Mouse (Mus musculus) embryonic fibroblast, embryonic 13.5 days (primary cell): ENCODE measurements around the gene Abca1.

Experiments used
- CTCF ChIP-seq: IDR thresholded peaks from 2 replicates; pipeline ENCODE4 v1.5.1; 2011; ENCODE audit warnings: mild to moderate bottlenecking, control low read depth, low read length, moderate library complexity, borderline replicate concordance; ENCODE audit not compliant: insufficient read depth
- POLR2A ChIP-seq: IDR thresholded peaks from 2 replicates; pipeline ENCODE4 v1.6.1; 2011; ENCODE audit warnings: low read depth, mild to moderate bottlenecking, control low read depth, low read length, moderate library complexity

DNA sequence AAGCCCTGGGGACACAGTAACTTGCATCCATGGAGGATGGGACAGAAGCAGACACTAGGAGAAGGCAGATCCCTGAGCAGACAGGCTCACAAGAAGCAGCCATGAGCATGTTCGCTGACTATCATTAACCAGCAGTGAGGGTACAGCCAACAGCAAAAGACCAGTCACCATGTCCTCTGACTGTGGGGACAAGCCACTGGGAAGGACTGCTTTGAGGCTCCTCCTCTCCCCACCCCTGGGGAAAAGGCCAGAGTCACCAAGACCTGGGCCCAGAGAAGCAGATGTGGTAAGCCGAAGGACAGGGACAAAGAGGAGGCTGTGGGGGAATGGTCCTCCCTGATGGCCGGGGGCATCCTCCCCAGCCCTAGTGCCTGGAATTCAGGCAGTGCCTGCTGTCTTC is 37.4 kb downstream of the Abca1 start:
- TF ChIP-seq POLR2A (no peak), CTCF (no peak)
